Mouse (Mus musculus): ENCODE data around the gene Camta2.

- TF ChIP-seq CTCF (IDR thresholded peaks at IDR 0.05; ENCODE audit: low read depth) (no peak), EP300 (IDR thresholded peaks at IDR 0.05; ENCODE audit: low read depth) (no peak)
These were observed 1.7 kb upstream of the Camta2 start for GRCm38 (mm10) chr11:70689578-70689977.
